Mouse (Mus musculus) thymus, postnatal 14 days (tissue): ENCODE results near the gene Tiparp.
A peak's percentile ranks its signal among the peaks of the same experiment; 100 is the strongest.

Source experiments
- DNase-seq: peaks from one replicate; pipeline ENCODE4 v3.0.0; 2021

Tiparp gene

DNA sequence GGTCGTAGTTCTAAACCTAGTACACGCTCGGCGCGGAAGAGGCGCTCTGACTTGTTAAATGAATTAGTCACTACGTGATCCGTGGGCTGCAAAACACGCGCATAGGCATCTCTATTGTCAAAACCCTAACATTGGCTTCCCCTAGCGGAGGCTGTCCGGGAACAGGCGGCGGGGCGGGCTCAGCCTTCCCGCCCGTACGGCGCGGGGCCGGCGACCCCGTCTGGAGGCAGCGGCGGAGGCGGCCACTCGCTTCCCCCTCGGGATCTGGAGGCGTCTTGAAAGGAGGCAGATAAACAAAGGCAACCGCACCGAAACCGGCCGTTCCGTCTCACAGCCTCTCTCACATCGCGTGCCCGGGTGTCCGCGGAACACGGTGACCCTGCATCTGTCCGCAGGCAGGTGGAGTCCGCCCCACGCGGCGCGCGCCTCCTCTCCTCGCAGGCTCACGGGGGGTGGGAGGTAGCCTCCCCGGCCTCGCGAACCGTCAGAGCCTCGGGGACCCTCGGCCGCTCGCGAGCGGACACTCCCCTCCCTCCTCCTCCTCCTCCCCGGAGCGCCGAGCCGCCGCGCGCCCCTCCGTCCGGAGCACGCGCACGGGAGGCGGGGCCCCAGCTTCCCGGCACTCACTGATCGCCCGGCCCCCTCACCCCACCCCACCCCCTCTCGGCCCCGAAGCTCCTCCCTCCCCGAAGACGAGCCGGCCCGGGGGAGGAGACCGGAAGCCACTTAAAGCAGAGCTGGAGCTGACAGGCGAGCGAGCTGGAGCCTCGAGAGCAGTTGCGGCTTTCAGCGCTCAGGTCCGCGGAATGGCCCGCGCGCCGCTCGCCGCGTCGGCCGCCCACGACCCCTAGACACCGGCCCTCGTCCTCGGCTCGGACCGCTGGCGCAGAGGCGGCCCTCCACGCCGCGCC, at the start of gene Tiparp:
TSS of gene Tiparp (plus strand) at position 720 of the 911 bp plus-strand sequence.
- peak; percentile 95 for DNase-seq

DNA sequence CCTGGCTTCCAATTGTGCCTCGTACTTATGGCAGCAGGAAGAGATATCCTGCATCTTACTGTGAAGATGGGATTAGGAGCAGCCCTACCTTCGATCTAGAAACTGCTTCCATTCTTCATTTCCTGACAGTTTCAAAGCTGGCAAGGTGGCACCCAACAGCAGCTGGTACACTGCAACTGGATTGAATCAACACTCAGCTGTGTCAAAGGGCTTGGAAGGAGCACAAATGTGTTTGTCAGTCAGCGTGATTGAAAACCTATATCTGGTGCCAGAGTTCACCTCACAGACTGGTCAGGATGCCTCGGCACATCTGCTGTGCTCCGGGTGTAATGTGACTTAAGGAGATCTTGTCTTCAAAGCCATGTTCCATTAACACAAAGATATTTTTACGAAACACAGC, 47.5 kb upstream of the Tiparp start:
- DNase-seq, result no peak

DNA sequence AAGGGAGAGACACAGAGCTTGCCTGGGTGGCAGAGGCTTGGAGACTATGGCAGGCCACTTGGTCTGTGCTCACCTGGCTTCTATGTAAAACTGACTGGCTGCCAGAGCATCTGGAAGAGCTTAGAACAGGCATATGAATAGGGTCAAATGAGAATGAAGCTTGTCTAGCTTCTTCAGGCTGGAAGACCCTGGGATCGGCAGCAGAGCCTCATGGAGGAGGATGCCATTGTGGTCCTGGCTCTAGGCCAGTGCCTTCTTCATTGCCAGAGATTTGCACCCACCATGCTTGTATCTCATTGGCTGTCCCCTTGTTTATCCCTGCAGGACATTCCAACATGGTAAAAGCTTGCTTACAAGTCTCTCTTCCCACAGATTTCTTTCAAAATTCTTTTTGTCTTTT, 45.9 kb upstream of the Tiparp start:
- DNase-seq, result no peak

DNA sequence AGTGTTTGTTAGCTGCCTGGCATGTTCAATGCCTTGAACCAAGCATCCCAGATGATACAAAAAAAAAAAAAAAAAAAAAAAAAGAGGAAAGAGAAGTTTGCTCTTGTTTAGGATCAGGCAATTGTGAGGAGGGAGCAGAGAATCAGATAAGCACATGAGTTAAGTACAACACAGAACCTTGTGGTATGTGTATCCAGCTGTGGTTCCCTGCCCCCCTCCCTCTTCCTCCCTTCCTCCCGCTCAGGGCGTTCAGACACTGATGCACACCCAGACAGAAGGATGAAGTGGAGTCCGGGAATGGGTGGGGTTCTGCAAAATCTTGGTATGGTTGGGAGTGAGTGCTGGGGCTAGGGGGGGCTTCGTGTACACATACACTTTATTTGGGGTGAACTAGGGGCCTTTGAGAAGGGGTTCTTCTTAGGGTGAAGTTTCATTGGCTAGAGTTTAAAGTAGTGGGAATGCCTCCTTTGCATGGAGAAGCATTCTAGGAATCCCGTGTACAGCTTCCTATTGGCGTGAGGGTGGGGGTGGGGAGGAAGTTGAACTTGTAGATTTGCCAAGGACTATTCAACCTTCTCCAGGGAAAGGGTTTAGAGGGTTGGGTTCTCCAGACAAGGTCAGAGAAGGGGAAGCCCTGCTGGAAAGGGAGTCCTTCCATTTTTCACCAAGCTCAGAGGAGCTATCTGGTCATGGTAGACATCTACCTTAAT, 45.4 kb upstream of the Tiparp start:
- no peak for DNase-seq

DNA sequence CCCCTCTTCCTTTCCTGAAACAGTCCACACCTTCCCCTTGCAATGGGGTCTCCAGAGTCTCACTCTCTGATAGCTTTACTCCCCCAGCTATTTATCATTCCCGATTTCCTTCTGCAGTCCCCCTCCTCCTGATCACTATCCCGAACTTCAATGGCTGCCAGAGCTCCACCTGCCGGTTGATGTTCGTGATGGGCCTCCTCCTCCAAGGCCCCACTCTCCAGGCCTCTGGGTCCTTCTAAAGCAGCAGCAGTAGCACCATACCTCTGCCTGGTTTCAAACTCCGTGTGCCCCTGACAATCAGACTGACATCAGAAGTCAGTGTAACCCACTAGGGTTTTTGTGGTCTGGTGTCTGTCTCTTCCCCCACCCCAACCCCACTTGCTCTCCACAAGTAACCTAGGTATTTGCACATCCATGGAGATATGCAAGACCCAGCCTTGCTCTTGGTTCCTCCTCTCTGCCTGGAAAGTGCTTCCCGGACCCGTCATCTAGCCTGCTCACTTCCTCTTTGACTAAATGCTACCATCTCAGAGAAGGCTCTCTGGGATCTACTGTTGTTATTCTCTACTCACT, 44.0 kb upstream of the Tiparp start:
- DNase-seq, result no peak

DNA sequence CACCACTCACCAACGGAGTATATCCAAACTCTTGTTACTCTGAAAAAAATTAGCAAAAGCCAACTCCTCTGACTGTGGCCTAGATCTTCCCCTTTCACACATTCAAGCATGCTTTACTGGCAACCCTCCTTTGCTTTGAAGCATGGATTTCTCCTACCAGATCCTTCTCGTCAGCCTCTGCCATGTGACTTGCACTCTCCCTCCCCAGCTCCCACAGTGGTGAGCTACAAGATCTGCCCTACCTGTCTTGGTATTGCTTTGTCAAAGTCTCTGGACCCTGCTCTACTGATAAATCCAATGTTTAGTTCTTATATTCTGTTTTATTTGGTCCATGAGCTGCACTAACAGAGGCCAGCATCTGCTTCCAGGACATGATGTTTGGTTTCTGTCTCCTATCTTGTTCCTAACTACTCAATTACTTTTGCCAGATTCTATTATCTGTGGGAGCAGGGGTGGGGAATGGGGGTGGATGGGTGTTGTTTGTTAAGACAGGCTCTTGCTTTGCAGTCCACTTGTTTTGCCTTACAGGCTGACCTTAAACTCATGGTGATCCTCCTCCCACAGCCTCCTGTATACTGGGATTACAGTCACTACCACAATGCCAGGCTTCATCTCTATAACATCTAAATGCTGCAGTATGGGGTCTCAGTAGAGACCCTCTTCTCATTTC, 40.7 kb upstream of the Tiparp start:
- no peak for DNase-seq

DNA sequence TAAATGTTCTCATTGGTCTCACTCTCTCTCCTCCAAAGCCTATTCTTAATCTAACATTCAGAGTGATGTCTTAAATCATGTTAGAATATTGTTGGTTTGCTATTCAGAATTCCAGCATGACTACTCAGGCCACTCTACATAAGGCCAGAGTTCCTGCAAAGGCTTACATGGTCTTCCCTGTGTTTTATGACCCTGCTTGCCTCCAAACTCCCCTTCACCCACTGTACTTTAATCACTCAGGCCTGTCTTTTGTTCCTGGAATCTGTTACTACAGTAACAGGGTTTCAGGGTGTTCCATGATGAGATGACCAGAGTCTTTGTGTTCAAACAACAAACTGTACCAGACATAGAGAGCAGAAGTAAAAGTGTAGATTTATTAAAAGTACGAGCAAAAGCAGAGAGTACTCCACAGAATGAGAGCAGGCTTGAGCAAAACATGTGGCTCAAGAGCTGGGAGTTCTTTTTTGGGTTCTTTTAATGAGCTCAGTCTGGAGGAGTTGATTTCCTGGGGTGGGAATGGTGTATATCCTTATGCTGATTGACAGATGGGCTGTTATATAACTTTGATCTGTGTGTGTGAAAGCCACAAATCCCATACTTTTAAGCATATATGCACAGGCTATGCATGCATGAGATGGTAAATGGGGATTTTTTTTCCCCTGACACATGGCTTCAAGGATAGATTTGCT, 39.5 kb upstream of the Tiparp start:
- no peak for DNase-seq

DNA sequence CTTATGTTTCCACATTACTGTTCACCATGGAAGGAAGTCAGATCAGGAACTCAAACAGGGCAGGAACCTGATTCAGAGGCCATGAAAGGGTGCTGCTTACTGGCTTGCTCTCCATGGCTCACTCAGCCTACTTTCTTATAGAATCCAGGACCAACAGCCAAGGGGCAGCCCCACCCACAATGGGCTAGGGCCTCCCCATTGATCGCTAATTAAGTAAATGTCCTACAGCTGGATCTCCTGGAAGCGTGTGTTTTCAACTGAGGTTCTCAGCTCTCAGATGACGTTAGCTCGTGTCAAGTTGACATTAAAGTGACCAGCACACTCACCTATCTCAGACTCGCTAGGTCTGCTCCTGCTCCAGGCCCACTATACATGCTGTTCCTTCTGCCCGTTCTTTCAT, 38.6 kb upstream of the Tiparp start:
- DNase-seq, result no peak

DNA sequence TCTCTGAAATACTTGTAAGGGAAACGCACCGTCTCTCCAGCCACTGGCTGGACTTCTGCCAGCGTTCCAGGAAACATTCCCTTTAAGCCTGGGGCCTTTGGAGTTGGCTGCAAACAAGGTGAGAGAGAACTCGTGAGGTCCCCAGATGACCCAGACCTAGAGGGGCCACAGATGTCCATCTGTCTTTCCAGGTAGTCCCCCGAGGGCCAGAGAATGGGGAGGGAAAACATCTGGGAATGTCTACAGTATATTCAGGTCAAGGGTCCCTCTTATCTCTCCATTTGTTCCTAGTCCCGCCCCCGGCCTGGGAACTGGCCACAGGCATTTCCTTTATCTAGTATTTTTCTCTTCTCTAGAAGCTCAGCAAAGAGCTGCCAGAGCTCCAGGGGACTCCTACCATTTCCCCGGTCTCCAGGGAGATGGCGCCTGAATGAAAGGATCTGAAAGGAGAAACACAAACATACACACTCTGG, 33.9 kb upstream of the Tiparp start:
- DNase-seq, result no peak

DNA sequence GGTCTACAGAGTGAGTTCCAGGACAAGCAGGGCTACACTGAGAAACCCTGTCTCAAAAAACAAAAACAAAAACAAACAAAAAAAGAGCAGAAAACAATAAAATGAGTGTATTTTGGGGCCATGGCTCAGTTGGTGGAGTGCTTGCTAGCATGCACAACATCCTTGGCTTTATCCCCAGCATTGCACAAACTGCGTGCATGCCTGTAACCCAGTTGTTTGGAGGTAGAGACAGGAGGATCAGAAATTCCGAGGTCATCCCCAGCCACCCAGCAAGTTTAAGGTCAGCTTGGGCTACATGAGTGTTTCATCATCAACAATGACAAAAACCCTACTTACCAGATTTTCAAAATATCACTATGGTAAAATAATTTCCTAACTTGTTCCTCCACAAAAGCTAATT, 20.4 kb upstream of the Tiparp start:
- no peak for DNase-seq

DNA sequence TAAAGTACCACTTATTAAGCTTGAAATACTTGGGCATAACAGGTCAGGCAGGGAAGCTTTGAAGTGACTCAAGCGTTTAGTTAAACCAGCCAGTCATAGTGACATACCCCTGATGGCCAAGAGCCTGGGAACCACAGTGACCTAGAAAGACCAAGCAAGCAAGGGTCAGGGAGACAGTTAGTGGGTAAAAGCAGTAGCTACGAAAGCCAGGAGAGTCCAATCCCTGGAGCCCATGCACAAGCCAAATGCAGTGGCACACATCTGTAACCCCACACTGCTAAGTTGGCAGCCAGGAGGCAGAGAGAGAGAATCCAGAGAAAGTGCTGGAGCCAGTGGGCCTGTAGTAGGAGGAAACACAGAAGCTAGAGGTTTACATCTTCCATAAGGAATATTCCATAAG, 17.6 kb upstream of the Tiparp start:
- no peak for DNase-seq

DNA sequence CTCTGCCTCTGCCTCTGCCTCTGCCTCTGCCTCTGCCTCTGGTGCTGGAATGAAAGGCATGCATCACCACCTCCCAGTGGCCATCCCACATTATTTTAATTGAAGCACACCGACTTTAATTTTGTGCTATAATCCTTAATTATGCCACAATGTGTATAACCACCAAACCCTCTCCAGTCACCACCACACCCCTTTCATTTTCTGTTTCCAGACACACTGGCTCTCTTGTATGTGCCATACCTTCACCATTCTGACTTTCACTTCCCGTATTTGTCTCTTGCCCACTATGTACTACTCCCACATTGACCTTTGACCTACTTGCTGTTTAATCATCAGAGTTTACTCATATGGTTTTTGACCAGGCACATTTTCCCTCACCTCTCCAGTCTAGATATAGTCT, 12.5 kb upstream of the Tiparp start:
- DNase-seq, result no peak

DNA sequence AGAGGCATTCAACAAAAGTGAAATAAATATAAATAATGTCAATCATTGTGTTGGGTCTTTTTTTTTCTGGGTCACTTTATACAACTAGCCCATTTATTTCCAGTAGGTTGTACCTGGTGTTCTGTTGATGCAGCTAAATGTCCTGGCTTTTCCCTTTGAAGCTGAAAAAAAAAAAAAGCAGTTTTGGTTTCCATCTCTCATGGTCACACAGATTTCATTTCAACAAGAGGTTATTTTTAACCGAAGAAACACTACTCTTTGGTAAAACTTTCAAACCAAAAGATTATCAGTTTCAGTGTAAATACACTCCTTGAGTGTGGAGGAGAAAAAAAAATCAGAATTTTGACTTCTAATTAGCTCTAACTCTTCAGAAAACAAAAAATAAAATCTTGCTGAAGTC, 11.7 kb upstream of the Tiparp start:
- DNase-seq, result no peak

DNA sequence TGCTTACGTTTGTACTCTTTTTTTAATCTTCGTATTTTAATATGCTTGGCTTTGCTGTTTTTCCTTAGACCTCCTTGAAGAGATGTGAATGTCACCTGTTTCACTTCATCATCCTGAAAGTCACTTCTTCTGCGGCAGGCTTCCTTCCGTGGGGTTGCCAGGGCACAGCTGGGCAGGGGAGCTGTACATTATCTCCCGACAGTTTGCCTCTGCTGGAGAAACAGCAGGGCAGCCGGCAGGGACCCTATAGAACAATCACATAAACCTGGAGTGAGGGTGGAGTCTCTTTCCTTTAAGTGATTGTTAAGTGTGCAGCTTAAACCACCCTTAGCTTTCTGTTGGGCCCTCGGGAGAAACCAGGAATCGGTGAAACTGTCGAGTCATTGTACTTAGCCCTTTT, 11.1 kb upstream of the Tiparp start:
- DNase-seq, result peak; percentile 43

DNA sequence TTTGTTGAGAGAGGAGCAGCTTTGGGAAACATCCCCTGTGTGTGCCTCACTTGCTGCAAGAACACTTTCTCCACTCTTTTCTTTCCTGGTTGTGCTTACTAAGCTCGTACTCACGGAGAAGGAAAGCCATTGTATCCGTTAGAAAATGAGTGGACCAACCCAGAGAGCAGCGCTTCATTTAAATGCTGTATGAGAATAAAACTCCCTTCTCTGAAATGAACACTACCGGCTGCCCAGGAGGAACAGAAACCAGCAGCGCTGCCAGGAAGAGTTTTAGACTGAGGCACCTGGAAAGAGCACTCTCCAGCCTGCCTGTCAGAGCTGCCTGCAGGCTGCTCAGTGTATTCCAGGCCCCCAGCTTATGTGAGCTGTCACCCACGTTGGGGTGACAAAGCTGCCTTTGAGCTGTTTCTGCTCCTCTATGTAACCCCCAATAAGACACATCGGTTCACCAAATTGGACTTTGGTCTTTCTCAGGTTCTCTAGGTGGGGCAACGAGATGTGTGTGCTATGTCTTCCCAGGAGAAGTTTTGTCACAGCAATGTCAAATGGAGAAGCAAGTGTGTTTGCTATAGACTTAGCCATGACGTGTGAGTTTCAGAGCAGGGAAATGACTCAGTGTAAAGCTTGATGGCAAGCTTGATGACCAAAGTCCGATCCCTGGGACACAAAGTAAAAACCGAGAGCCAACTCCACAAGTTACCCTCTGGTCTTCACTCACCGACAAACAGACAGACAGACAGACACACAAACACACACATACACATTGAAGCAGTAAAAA, 10.3 kb upstream of the Tiparp start:
- no peak for DNase-seq

DNA sequence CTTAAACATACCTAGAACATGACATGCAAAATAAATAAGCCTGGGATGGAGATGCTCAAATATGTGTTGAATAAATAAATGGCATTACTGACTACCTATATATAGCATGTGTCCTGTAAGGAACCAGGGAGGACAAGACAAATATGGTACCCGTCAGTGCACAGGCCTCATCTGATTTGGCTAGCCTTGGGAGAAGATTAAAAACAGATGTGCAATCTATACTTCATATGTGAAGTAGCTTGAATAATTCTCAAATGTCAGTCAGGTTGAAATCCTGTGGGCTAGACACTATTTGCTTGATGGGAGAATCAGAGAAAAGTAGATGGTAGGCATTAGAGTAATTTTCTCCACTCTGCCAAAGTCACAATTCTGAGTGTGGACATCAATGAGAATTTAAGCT, 6.8 kb upstream of the Tiparp start:
- DNase-seq, result no peak

DNA sequence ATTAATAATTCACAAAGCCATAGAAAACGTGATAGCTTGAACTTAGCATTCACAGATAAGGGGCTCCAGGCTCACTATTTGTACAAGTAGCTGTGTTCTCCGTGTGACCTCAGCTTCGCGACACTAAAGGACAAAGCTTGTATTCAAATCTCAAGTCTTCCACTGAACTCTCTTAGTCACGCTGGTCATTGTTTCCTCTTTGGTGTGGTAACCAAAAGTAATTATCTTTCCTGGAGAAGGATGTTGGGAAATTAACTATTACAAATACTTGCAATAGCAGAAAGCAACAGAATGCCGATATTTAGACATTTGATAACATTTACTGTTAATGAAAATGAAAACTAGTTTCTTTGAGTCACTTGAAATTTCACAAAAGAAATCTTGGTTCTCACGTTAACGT, 4.8 kb upstream of the Tiparp start:
- DNase-seq, result no peak

DNA sequence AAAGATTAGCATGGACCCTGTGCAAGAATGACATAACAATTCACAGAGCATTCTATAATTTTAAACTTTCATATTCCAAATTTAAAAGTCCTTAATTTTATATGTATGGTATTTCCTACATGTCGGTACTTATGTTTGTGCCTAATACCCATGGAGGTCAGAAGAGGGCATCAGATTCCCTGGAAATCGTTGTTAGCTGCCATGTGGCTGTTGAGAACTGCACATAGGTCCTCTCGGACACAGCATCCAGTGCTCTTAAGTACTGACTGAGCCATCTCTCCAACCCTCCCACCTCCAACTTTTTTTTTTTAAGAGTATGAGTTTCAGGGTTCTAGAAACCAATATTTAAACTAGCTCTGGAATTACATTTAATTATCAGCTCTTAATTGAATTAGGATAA, 2.5 kb upstream of the Tiparp start:
- no peak for DNase-seq

DNA sequence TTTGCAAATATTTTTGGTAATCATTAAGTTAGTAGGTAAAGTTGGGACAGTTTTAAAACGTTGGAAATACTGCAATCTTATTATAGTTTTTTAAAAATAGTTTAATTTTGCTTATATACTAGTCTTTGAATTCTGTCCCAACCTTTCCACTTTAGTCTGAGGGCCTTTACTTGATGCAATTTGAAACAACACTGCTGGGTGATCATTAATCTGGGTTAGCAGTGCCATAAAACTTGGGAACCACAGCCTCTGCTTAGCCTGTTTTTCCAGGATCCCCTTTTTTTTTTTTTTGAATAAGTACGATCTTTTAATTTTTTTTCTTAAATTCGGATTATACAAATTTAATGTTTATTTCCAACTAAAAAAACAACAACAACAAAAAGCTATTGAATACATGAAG, 1.0 kb upstream of the Tiparp start:
- no peak for DNase-seq

DNA sequence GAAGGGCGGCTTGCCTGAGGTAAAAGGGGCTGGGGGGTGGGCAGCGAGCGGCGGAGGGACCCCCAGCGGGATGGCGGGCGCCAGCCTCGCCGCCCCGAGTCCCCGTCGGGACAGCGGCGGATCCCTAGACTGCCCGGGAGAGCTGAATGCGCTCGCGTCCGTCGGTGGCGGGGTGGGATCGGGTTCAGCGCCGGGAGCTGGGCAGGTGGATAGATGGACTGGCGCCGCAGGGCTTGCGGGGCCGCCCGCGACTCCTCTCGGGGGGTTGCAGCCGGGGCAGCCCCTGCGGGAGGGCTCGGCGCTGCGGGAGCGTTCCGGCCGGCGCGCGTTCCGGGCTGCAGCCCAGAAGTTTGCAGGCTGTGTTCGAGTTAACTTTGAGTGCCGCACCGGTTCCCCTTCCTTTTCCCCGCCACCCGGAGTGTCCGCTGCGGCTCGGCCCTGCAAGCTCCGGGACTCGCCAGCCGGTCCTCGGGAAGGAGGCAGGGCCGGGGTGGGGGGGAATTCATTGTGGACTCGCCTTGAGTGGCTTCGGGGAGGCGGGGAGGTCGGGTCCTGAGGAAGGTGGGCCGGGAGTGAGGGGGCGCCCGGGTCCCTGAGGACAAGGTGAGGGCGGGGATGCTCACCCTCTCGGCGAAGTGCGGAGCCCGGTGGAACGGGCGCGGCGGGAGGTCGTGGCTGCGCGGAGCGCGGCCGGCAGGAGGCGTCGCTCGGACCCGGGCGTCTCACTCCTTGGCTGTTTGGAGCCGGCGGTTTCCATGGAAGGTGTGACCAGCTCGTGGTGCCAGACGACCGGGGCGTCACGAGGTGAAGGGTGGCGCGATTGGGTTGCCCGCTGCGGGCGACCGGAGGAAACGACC, 632 bp downstream of the Tiparp start:
- peak; percentile 73 for DNase-seq
